Mouse (Mus musculus): ENCODE results near the gene Tns4.

The Tns4 gene

GRCm38 (mm10) chr11:99089077-99089601, at the start of gene Tns4:
TSS of gene Tns4 (minus strand) at chr11:99089306.
- no peak for DNase-seq (ENCODE audit: low read depth, low spot score)

- no peak for DNase-seq (ENCODE audit: low read depth, low spot score)
Observed at GRCm38 (mm10) chr11:99137385-99137784, 48.3 kb upstream of the Tns4 start.

DNA sequence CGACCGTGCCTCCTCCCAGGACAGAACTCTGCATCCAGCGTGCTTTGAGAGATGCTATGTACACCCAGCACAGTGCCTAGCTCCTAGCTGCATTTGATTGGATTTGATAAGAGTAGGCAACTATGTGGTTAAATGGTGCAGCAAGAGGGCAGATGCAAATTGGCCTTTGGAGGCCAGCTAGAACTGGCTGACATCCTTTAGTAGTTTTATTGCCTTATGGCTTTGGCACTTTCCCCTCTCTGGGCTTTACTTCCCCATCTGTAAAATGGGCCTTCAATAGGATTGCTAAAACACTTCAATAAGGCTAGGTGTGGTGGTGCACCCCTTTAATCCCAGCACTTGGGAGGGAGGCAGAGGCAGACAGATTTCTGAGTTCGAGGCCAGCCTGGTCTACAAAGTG, 47.9 kb upstream of the Tns4 start:
- no peak for DNase-seq (ENCODE audit: low read depth, low spot score)

DNA sequence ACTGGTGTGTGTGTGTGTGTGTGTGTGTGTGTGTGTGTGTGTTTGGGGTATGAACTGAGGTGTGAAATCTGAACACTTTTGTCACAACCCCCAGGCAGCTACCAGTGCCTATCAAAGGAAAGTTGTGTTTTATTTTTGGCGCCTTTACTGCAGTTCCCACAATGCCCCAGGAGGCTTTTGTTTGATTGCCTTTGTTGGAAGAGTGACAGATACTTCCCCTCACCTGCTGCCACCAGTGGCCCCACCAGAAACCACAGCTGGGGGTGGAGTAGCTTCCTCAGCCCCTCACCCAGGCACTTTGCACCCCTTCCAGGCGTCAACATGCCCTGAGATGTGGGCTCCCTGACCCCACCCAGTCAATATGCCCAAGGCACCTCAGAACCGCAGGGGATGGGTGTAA, 47.3 kb upstream of the Tns4 start:
- no peak for DNase-seq (ENCODE audit: low read depth, low spot score)

DNA sequence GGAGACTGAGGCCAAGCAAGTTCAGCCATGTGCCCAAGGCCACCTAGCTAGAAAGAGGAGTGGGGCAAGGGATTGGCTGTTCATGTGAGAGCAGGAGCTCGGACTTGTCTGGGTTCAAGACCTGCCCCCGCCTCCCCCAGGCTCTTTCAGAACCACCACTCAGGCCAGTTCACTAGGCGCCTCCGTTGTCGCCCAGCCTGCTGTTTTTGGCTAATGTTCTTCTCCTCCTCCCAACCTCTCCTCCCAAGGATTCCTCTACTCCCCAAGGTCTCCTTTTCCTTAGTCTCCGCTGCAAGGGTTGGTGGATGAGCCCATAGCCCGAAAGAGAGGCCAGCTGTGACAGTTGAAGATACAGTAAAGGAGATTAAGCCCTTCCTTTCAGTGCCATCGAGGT, 45.9 kb upstream of the Tns4 start:
- no peak for DNase-seq (ENCODE audit: low read depth, low spot score)

- no peak for DNase-seq (ENCODE audit: low read depth, low spot score)
Observed at GRCm38 (mm10) chr11:99134266-99135046, 45.4 kb upstream of the Tns4 start.

- no peak for DNase-seq (ENCODE audit: low read depth, low spot score)
Observed at GRCm38 (mm10) chr11:99133285-99133897, 44.3 kb upstream of the Tns4 start.

GRCm38 (mm10) chr11:99132091-99132730, 43.1 kb upstream of the Tns4 start:
- no peak for DNase-seq (ENCODE audit: low read depth, low spot score)

GRCm38 (mm10) chr11:99131463-99131840, 42.3 kb upstream of the Tns4 start:
- DNase-seq (ENCODE audit: low read depth, low spot score) = no peak

GRCm38 (mm10) chr11:99130736-99131462, 41.8 kb upstream of the Tns4 start:
- no peak for DNase-seq (ENCODE audit: low read depth, low spot score)

GRCm38 (mm10) chr11:99129287-99129686, 40.2 kb upstream of the Tns4 start:
- no peak for DNase-seq (ENCODE audit: low read depth, low spot score)

- no peak for DNase-seq (ENCODE audit: low read depth, low spot score)
Observed at GRCm38 (mm10) chr11:99127785-99128682, 38.9 kb upstream of the Tns4 start.

- no peak for DNase-seq (ENCODE audit: low read depth, low spot score)
Observed at GRCm38 (mm10) chr11:99126482-99127253, 37.6 kb upstream of the Tns4 start.

- no peak for DNase-seq (ENCODE audit: low read depth, low spot score)
Observed at GRCm38 (mm10) chr11:99124635-99125029, 35.5 kb upstream of the Tns4 start.

GRCm38 (mm10) chr11:99123977-99124634, 35.0 kb upstream of the Tns4 start:
- no peak for DNase-seq (ENCODE audit: low read depth, low spot score)

- no peak for DNase-seq (ENCODE audit: low read depth, low spot score)
Observed at GRCm38 (mm10) chr11:99122703-99123102, 33.6 kb upstream of the Tns4 start.

GRCm38 (mm10) chr11:99121218-99121631, 32.1 kb upstream of the Tns4 start:
- no peak for DNase-seq (ENCODE audit: low read depth, low spot score)

DNA sequence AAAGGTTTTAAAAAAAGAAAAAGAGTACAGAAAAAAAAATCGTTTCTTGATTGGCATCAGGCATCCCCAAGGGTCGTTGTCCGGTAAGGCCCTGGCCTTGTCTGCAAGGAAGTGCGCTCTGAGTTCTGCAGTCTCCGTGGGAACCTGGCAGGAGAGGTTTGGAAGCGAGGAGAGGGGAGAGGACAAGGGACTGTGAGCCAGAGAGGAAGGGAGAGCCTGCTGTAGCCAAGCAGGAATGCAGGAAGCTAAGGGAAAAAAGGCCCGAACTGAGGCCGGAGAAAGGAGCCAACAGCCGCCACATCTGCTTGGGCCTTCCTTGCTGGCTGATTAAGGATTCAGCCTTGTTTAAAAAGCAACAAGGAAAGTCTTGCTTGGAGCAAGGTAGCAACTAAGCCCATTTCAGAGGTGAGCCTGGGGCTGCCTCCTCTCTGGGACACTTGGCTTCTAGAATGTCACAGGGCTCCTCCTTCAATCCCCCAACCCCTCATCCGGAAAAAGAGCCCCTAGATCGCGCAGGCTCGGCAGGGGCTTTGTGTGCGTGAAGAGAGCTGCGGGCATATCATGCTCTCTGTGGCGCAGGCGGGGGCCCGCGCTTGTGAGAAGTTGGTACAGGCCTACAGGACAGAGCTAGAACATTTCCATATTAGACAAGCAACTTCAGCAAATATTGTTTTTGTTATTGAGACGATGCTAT, 31.6 kb upstream of the Tns4 start:
- DNase-seq (ENCODE audit: low read depth, low spot score) = no peak

GRCm38 (mm10) chr11:99118963-99119362, 29.9 kb upstream of the Tns4 start:
- DNase-seq (ENCODE audit: low read depth, low spot score) = no peak

Data from c-Kit-negative CD71-positive TER-119-positive erythroid progenitor cells, embryonic 14.5 days (primary cell).